Mouse (Mus musculus) MEL (cell line): Measurements from ENCODE around the gene Ppp1r3a.
"Not testable (repeated sequence)": the region's sequence is repeated elsewhere in the genome, so short reads cannot be mapped to it uniquely, and the experiment has no call there.

ENCODE experiments used
- CHD2 ChIP-seq: IDR thresholded peaks from 2 replicates; pipeline ENCODE4 v1.6.1; 2011; ENCODE audit warnings: low read length, improper control_type of control experiment
- CTCF ChIP-seq, 3 experiments: IDR thresholded peaks in 2 of 3; conservative IDR thresholded peaks in 1 of 3; 2 replicates each; pipeline ENCODE4 v1.5.1; 2011 to 2012; ENCODE audit warnings: low read length in 3 of 3, low read depth in 2 of 3, mild to moderate bottlenecking in 2 of 3, improper control_type of control experiment in 1 of 3, inconsistent platforms in 1 of 3, mixed read lengths in 1 of 3, moderate library complexity in 1 of 3; ENCODE audit not compliant: control insufficient read depth in 1 of 3, insufficient read depth in 1 of 3, poor library complexity in 1 of 3, severe bottlenecking in 1 of 3
- E2F4 ChIP-seq: IDR thresholded peaks from 2 replicates; pipeline ENCODE4 v1.6.1; 2011; ENCODE audit warnings: low read depth, low read length, improper control_type of control experiment, borderline replicate concordance
- EP300 ChIP-seq, 2 experiments: IDR thresholded peaks; 2 replicates each; pipeline ENCODE4 v1.6.1; 2011; ENCODE audit warnings: improper control_type of control experiment in 2 of 2, low read length in 2 of 2, low read depth in 1 of 2, mild to moderate bottlenecking in 1 of 2
- HCFC1 ChIP-seq: IDR thresholded peaks from 2 replicates; pipeline ENCODE4 v1.6.1; 2012; ENCODE audit warnings: low read depth, mild to moderate bottlenecking, inconsistent platforms, low read length, improper control_type of control experiment, moderate library complexity
- MAFK ChIP-seq: IDR thresholded peaks from 2 replicates; pipeline ENCODE4 v1.6.1; 2011; ENCODE audit warnings: low read depth, mild to moderate bottlenecking, low read length, improper control_type of control experiment, borderline replicate concordance
- MEF2A ChIP-seq: IDR thresholded peaks from 2 replicates; pipeline ENCODE4 v1.6.1; 2014; ENCODE audit warnings: low read depth, mild to moderate bottlenecking, inconsistent platforms, low read length, improper control_type of control experiment; ENCODE audit not compliant: poor library complexity, insufficient replicate concordance, severe bottlenecking; ENCODE audit errors: extremely low read depth
- MXI1 ChIP-seq: IDR thresholded peaks from 2 replicates; pipeline ENCODE4 v1.6.1; 2011; ENCODE audit warnings: mild to moderate bottlenecking, low read depth, low read length, improper control_type of control experiment
- NELFE ChIP-seq: IDR thresholded peaks from 2 replicates; pipeline ENCODE4 v1.6.1; 2011; ENCODE audit warnings: low read depth, low read length, improper control_type of control experiment
- POLR2A ChIP-seq, 2 experiments: IDR thresholded peaks; 2 replicates each; pipeline ENCODE4 v1.6.1; 2011 to 2012; ENCODE audit warnings: low read length in 2 of 2, mild to moderate bottlenecking in 2 of 2, control low read depth in 1 of 2, improper control_type of control experiment in 1 of 2, low read depth in 1 of 2, moderate library complexity in 1 of 2; ENCODE audit not compliant: control insufficient read depth in 1 of 2, insufficient read depth in 1 of 2, poor library complexity in 1 of 2
- SMC3 ChIP-seq: IDR thresholded peaks from 2 replicates; pipeline ENCODE4 v1.6.1; 2011; ENCODE audit warnings: low read depth, low read length, improper control_type of control experiment
- ZC3H11A ChIP-seq: IDR thresholded peaks from 2 replicates; pipeline ENCODE4 v1.6.1; 2012; ENCODE audit warnings: low read depth, mild to moderate bottlenecking, inconsistent platforms, low read length, improper control_type of control experiment
- ZMIZ1 ChIP-seq: IDR thresholded peaks from 2 replicates; pipeline ENCODE4 v1.6.1; 2012; ENCODE audit warnings: low read depth, mild to moderate bottlenecking, inconsistent platforms, low read length, improper control_type of control experiment, moderate library complexity

GRCm38 (mm10) chr6:14668966-14669365, 86.1 kb downstream of the Ppp1r3a start:
- not testable (repeated sequence) for TF ChIP-seq ZMIZ1; ZC3H11A; MAFK; CTCF (IDR thresholded peaks at IDR 0.05 in 2 of 3, conservative IDR thresholded peaks at IDR 0.05 in 1 of 3; ENCODE audit: control insufficient read depth in 1 of 3, insufficient read depth in 1 of 3, low read depth in 2 of 3, low read length in 3 of 3, poor library complexity in 1 of 3, severe bottlenecking in 1 of 3); EP300 (IDR thresholded peaks at IDR 0.05; ENCODE audit: low read depth in 1 of 2, low read length in 2 of 2); E2F4; HCFC1; SMC3; CHD2; MXI1; NELFE; POLR2A (IDR thresholded peaks at IDR 0.05; ENCODE audit: control insufficient read depth in 1 of 2, insufficient read depth in 1 of 2, low read depth in 1 of 2, low read length in 2 of 2, poor library complexity in 1 of 2); MEF2A
